ENCODE assay signal across 8 mouse cellular contexts in the genomic region with DNA sequence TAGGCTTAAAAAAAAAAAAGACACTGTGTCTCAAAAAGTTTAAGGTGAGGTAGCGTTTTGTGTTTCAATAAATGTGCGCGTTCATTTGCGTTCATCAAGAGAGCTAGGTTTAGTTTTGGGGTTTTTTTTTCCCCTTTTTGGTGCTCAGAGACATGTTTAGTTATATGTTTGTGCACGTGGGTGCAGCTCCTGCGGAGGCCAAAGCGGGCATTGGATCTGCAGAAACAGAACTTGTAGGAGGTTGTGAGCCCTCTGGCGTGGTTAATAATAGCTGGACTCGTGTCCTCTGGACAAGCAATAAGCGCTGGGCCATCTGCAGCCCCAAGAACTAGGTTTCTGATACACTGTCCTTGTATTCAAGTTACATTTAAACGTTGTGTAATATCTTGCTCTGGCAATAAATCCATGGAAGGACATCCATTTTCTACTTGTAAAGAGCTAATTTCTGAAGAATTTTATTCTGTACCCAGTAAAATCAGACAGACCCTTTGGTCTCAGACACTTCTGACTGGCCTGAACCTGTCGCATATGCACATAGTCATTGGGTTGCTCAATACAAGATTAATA. TPM values are rescaled to one million over a fixed set of nuclear protein-coding genes. Genes with fewer than 3 reads are reported as not detected.
DNase-seq lines count a peak whose midpoint lies in the region; ATAC-seq and TF ChIP-seq lines count a peak whose summit lies in the region.

No protein-coding gene starts in this region.

- H3K9ac ChIP-seq in neural tube, embryonic 11.5 days (ENCODE audit: low read length) = peak overlapping the region; percentile 88
- H3K9ac ChIP-seq in limb, embryonic 12.5 days (replicated peaks) = peak overlapping the region; percentile 80
- H3K9ac ChIP-seq in stomach, embryonic 16.5 days (ENCODE audit: low read length) = peak overlapping the region; percentile 91

- H3K9me3 ChIP-seq in neural tube, embryonic 11.5 days (ENCODE audit: control insufficient read depth, low read length) = no peaks in the 10 kb centered on the region
- no peaks in the 10 kb centered on the region for H3K9me3 ChIP-seq in limb, embryonic 12.5 days
- H3K9me3 ChIP-seq in stomach, embryonic 16.5 days (replicated peaks; ENCODE audit: control insufficient read depth, low read length) = no peaks in the 10 kb centered on the region

- no peaks in the 10 kb centered on the region for H3K27me3 ChIP-seq in cerebellum, adult 2 months (ENCODE audit: control insufficient read depth, insufficient read depth, low read length)
- H3K27me3 ChIP-seq in neural tube, embryonic 11.5 days (ENCODE audit: control insufficient read depth, insufficient read depth, low read length) = no peaks in the 10 kb centered on the region
- no peaks in the 10 kb centered on the region for H3K27me3 ChIP-seq in limb, embryonic 12.5 days
- H3K27me3 ChIP-seq in stomach, embryonic 16.5 days (ENCODE audit: control insufficient read depth, insufficient read depth, low read length) = no peaks in the 10 kb centered on the region

- peak overlapping the region; percentile 74 for H3K4me3 ChIP-seq in cerebellum, adult 2 months (replicated peaks; ENCODE audit: insufficient read depth, low read depth, low read length)
- peak overlapping the region; percentile 76 for H3K4me3 ChIP-seq in neural tube, embryonic 11.5 days (ENCODE audit: low read depth, low read length)
- H3K4me3 ChIP-seq in limb, embryonic 12.5 days (replicated peaks) = peak overlapping the region; percentile 72
- peak overlapping the region; percentile 83 for H3K4me3 ChIP-seq in stomach, embryonic 16.5 days (replicated peaks; ENCODE audit: low read length)

- no peak for DNase-seq in cerebellum, adult 2 months
- DNase-seq in cerebellum, postnatal 4 days (ENCODE audit: low spot score in 2 of 2) = no peak
- DNase-seq in neural tube, embryonic 11.5 days (ENCODE audit: low spot score) = no peak
- DNase-seq in neural tube, embryonic 10.5 days (ENCODE audit: extremely low spot score, low spot score) = no peak
- DNase-seq in thymus, postnatal 4 days = no peak

- no peak for TF ChIP-seq CTCF in cerebellum, adult 2 months (IDR thresholded peaks at IDR 0.05; ENCODE audit: borderline replicate concordance, insufficient read depth, low read depth, low read length)

- H3K36me3 ChIP-seq in neural tube, embryonic 11.5 days (ENCODE audit: control insufficient read depth, insufficient read depth, low read length) = peaks cover 5% of the 10 kb centered on the region
- H3K36me3 ChIP-seq in limb, embryonic 12.5 days = peaks cover 46% of the 10 kb centered on the region
- peaks cover 3% of the 10 kb centered on the region; the same call in 1 of the 2 replicates for H3K36me3 ChIP-seq in stomach, embryonic 16.5 days (ENCODE audit: control insufficient read depth, insufficient read depth, low read length)

- no peak for ATAC-seq in neural tube, embryonic 11.5 days (ENCODE audit: insufficient read depth, low FRiP score, low TSS enrichment)
- no peak for ATAC-seq in limb, embryonic 12.5 days (ENCODE audit: insufficient number of reproducible peaks, insufficient read depth, low FRiP score, low TSS enrichment, low read depth)
- ATAC-seq in stomach, embryonic 16.5 days (ENCODE audit: insufficient read depth, low FRiP score) = no peak
- ATAC-seq in monocyte, adult 5-6 weeks (replicated peaks; ENCODE audit: insufficient number of reproducible peaks, low FRiP score, low TSS enrichment, poor library complexity, severe bottlenecking) = no peak

- no peak for TF ChIP-seq POLR2A in cerebellum, adult 2 months (IDR thresholded peaks at IDR 0.05; ENCODE audit: borderline replicate concordance, insufficient read depth, low read length)

- H3K4me2 ChIP-seq in neural tube, embryonic 11.5 days (ENCODE audit: low read depth) = peak overlapping the region; percentile 89
- H3K4me2 ChIP-seq in limb, embryonic 12.5 days = peak overlapping the region; percentile 92
- H3K4me2 ChIP-seq in stomach, embryonic 16.5 days (ENCODE audit: low read depth, low read length) = peak overlapping the region; percentile 67

- WGBS in cerebellum, adult 2 months = 2% methylated on average over 12 of the region's 12 CpGs
- WGBS in neural tube, embryonic 11.5 days = 5% methylated on average over 12 of the region's 12 CpGs
- whole genome bisulfite sequencing in limb, embryonic 12.5 days = 2% methylated on average over 12 of the region's 12 CpGs
- WGBS in stomach, embryonic 16.5 days = 4% methylated on average over 12 of the region's 12 CpGs

- H3K4me1 ChIP-seq in cerebellum, adult 2 months (ENCODE audit: control insufficient read depth, insufficient read depth, low read length) = no peaks in the 10 kb centered on the region; the same call in 1 of the 2 replicates
- peaks cover 13% of the 10 kb centered on the region for H3K4me1 ChIP-seq in neural tube, embryonic 11.5 days (ENCODE audit: control insufficient read depth, insufficient read depth, low read length)
- H3K4me1 ChIP-seq in limb, embryonic 12.5 days (replicated peaks) = peaks cover 21% of the 10 kb centered on the region
- H3K4me1 ChIP-seq in stomach, embryonic 16.5 days (ENCODE audit: control insufficient read depth, insufficient read depth, low read length) = peaks cover 13% of the 10 kb centered on the region

- no peak overlapping the region for H3K27ac ChIP-seq in cerebellum, adult 2 months (ENCODE audit: insufficient read depth, low read length)
- peak overlapping the region; percentile 83 for H3K27ac ChIP-seq in neural tube, embryonic 11.5 days (ENCODE audit: low read depth, low read length)
- H3K27ac ChIP-seq in limb, embryonic 12.5 days = peak overlapping the region; percentile 90; the same call in 1 of the 2 replicates
- peak overlapping the region; percentile 89; the same call in 1 of the 2 replicates for H3K27ac ChIP-seq in stomach, embryonic 16.5 days (ENCODE audit: low read length)

RNA-seq across cellular contexts. Expression of gene Snrpg, which starts 0.9 kb away (rescaled TPM):
- polyA plus RNA-seq in cerebellum, adult 2 months (2012; rRNA removed) = 62.2 and 74.2 TPM in 2 replicates
- polyA plus RNA-seq in neural tube, embryonic 11.5 days (2014; fragmentation: Nextera tagmentation; extraction: Ambion mirVana) = 658 and 707 TPM in 2 replicates
- 790 and 833 TPM in 2 replicates for polyA plus RNA-seq in limb, embryonic 12.5 days (2016; fragmentation: Nextera tagmentation; extraction: Ambion mirVana)
- polyA plus RNA-seq in stomach, embryonic 16.5 days (2015; fragmentation: Nextera tagmentation; extraction: Ambion mirVana) = 427 and 445 TPM in 2 replicates
- 46.0 to 69.5 TPM (median 61.3 TPM) in 3 replicates for total RNA-seq in monocyte, adult 5-6 weeks (2017)

RNA-seq across cellular contexts. Expression of gene Fam136a, which starts 6.6 kb away (rescaled TPM):
- 22.4 and 22.6 TPM in 2 replicates for polyA plus RNA-seq in cerebellum, adult 2 months (2012; rRNA removed)
- polyA plus RNA-seq in neural tube, embryonic 11.5 days (2014; fragmentation: Nextera tagmentation; extraction: Ambion mirVana) = 142 and 144 TPM in 2 replicates
- 145 and 146 TPM in 2 replicates for polyA plus RNA-seq in limb, embryonic 12.5 days (2016; fragmentation: Nextera tagmentation; extraction: Ambion mirVana)
- 120 and 128 TPM in 2 replicates for polyA plus RNA-seq in stomach, embryonic 16.5 days (2015; fragmentation: Nextera tagmentation; extraction: Ambion mirVana)
- total RNA-seq in monocyte, adult 5-6 weeks (2017) = 10.1 to 17.5 TPM (median 14.1 TPM) in 3 replicates

RNA-seq across cellular contexts. Expression of gene Pcyox1, which starts 24.9 kb away (rescaled TPM):
- 59.5 and 61.1 TPM in 2 replicates for polyA plus RNA-seq in cerebellum, adult 2 months (2012; rRNA removed)
- 105 and 107 TPM in 2 replicates for polyA plus RNA-seq in neural tube, embryonic 11.5 days (2014; fragmentation: Nextera tagmentation; extraction: Ambion mirVana)
- 76.4 and 79.3 TPM in 2 replicates for polyA plus RNA-seq in limb, embryonic 12.5 days (2016; fragmentation: Nextera tagmentation; extraction: Ambion mirVana)
- 119 and 131 TPM in 2 replicates for polyA plus RNA-seq in stomach, embryonic 16.5 days (2015; fragmentation: Nextera tagmentation; extraction: Ambion mirVana)
- 31.6 to 40.4 TPM (median 36.6 TPM) in 3 replicates for total RNA-seq in monocyte, adult 5-6 weeks (2017)

RNA-seq across cellular contexts. Expression of gene Tia1, which starts 32.0 kb away (rescaled TPM):
- 119 and 133 TPM in 2 replicates for polyA plus RNA-seq in cerebellum, adult 2 months (2012; rRNA removed)
- polyA plus RNA-seq in neural tube, embryonic 11.5 days (2014; fragmentation: Nextera tagmentation; extraction: Ambion mirVana) = 235 and 246 TPM in 2 replicates
- polyA plus RNA-seq in limb, embryonic 12.5 days (2016; fragmentation: Nextera tagmentation; extraction: Ambion mirVana) = 298 and 331 TPM in 2 replicates
- polyA plus RNA-seq in stomach, embryonic 16.5 days (2015; fragmentation: Nextera tagmentation; extraction: Ambion mirVana) = 135 and 151 TPM in 2 replicates
- 51.4 to 98.7 TPM (median 74.8 TPM) in 3 replicates for total RNA-seq in monocyte, adult 5-6 weeks (2017)

RNA-seq across cellular contexts. Expression of gene Gm44790, which starts 54.4 kb away (rescaled TPM):
- 0.82 and 1.1 TPM in 2 replicates for polyA plus RNA-seq in cerebellum, adult 2 months (2012; rRNA removed)
- polyA plus RNA-seq in neural tube, embryonic 11.5 days (2014; fragmentation: Nextera tagmentation; extraction: Ambion mirVana) = not detected in 2 replicates
- polyA plus RNA-seq in limb, embryonic 12.5 days (2016; fragmentation: Nextera tagmentation; extraction: Ambion mirVana) = 0.50 TPM in 1 of 2 replicates, not detected in the other
- not detected in 2 replicates for polyA plus RNA-seq in stomach, embryonic 16.5 days (2015; fragmentation: Nextera tagmentation; extraction: Ambion mirVana)
- total RNA-seq in monocyte, adult 5-6 weeks (2017) = 2.7 to 6.8 TPM in 2 of 3 replicates, not detected in the other
